Mouse (Mus musculus) kidney, adult 11 months (tissue): ENCODE data around the gene Taf11.
A peak's percentile ranks its signal among the peaks of the same experiment; 100 is the strongest.

ENCODE experiments used
- DNase-seq: peaks from one replicate; pipeline ENCODE4 v3.0.0; 2022

Gene Taf11

DNA sequence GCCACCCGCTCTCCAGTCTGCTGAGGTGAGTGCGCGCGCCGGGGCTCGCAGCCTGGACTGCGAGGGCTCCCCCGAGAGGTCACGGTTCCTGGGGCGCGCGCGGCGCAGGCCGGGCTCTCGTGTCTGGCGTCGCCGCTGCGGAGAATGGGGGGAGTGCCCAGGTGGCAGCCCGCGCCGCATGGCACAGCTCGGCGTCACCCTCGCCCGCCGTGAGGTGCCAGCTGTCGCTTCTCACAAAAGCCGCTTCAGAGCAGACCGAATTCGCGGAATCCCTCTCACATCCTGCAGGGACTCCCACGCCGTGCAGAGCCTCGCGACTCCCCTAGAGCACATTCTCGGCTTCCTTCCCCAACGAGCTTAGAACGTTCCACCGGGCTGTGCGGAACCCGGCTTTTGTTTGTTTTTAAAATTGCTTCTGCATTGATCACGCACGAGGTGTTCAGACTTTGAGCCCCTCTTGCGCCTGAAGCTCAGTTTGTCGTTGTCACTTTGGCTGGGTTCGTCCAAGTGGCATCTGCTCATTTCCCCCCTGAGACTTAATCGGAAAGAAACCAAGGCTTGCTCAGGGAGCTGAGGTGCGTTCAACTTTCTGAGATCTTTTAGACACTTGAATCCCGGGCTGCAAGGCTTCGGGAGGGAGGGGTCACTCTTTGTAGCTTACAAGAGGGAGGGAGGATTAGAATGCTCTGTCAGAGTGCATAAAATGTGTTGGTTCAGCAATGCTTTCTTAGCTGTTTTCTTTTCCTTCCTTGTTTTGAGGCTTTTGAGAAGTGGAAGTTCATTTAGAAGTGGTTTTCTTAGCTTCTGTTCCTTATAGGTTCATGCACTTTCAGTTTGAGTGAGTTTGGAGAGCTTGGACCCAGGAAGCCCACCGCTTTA is at the start of gene Taf11:
Taf11 (minus strand) TSS at position 223 of the 879 bp plus-strand sequence.
- no peak for DNase-seq

DNA sequence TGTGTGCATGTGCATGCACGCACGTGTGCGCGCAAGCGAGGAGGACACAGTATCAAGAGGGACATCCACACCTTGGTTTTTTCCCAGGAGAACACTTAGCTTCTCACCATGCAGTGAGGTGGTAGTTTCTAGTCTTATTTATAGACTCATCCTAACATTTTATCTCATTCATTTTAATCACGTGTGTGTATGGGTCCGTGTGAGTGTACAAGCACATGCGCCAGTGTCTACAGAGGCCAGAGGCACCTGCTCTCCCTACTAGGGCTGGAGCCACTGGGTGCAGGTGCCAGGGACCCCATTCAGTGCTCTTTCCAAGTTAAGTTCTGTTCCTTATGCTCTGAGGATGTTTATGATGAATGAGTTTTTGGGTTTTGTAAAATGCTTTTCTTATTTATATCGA is 48.0 kb upstream of the Taf11 start:
- no peak for DNase-seq

DNA sequence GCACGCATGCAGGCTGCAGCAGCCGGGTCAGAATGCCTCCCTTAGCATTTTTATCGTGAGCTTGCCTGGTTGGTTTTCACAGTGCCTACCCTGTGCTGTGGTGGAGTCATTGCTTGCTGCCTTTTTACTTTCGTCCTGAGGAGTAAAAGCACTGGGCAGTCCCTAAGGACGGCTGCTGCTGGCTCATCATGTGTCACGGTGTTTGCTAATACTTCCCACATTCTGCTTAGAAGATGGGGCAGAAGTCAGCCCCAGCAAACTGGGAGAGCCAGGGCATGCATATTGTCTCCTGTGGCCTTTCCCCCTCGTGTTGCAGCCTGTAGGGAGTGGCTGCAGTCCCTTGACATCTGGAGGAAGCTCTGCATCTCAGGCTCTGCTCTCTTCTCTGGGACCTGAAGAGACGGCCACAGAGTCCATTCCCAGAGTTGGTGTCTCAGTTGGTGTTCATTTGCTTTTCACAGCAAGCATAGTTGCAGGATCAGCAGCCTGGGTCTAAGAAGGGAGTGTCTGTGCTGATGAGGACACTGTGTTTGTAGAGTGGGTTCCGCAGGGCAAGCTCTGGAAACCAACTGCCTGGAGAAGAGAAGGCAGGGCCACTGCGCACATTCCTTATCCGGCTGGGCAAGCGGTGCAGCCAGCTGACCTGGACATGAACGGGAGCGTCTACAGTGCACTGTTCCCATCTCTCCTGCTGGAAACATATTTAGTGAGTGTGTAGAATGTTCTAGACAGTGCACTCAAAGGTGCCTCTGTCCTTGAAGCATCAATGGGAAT is 45.2 kb upstream of the Taf11 start:
- DNase-seq: no peak

DNA sequence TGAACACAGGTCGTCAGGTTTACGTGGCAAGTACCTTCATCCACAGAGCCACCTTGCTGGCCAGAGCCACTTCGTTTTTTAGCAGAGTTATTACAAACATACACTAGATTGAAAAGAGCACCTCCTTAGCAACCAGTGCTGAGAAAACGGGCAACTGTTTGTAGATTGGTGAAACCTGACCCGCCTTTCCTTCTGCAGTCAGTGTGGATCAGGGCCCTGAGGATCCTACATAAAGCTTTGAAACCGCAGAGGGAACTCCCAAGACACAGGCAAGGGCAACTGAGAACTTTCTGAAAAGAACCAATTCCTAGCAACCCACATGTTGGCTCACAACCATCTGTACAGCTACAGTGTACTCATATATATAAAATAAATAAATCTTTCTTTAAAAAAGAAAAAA is 43.5 kb upstream of the Taf11 start:
- no peak for DNase-seq

DNA sequence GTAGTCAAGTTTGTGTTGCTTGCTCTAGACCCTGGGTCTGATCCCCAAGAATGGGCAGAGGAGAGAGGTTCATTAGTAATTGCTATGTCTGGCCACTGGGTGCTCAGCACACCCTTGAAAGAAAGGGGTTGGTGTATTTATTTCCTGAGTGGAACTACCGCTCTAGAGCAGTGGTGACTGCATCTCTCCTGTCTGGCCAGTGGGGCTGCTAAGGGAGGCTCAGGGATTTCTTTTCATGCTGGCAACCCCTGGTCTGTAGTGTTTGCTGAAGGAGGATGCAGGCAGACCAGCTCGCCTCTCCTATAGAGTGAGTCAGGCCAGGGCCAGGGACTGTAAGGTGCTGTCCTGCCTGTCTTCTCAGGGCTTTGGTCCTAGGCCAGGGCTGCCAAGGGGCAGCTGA is 37.5 kb upstream of the Taf11 start:
- DNase-seq: no peak

DNA sequence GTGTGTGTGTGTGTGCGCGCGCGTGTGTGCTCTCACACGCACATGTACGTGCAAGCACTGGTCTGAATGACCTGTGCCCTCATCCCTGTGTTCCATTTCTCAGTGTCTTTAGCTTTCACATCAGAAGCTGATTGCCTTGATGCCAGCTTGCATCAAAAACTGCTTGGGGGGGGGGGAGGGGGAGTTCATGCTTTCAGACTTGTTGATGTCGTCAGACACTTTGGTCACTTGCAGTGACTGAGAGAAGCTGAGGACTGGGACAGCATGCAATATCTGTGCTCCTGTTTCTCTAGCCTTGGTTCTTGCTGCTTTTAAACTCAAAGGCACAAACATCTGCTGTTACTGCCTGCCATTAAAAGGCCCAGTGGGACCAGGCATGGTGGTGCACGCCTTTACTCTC is 36.7 kb upstream of the Taf11 start:
- DNase-seq: no peak

DNA sequence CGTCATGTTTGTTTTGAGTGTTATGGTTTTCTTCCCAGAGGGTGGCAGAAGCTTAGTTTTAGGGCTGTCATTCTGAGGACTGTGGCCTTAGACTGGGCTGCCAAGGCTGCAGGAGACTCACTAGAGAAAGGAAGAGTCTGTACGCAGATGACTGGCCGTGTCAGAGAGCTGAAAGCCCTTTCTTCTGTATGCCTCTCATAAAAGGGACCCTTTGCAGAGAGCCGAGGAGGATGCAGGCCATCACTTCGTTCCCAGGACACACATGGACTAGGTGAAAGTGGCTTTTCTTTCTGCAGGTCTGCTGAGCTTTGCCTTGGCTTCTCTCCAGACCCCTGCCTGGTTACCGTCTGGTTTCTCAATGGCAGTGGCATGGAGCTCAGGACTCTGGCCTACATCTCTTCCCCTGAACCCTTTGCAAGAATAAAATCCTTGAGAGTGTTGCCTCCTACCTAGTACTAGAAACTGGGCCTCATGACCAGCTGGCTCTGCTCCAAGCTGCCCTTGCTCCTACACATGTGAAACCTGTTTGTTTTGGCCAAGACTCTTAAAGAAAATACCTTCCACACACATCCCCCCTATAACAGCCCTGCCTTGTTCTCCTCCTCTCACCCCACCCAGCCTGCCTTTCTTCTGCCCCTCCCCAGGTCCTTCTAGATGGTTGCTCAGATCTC is 36.0 kb upstream of the Taf11 start:
- DNase-seq: peak; percentile 89

DNA sequence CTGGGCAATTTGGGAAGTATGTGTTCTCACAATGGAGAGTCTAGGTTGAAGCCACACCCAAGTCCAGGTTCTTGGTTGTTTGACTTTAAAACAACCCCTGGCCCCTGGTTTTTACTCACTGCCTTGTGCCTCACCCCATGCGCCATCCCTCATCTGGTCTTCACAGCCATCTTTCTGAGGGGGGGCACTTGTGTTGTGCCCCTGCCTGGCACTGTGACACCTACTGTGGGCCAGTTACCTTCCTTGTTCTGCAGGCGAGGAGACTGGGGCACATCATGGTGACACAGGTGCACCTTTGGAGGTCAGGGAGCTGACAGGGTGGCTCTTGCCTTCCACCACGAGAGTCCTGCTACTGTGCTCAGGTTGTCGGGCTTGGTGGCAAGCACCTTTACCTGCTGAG is 32.5 kb upstream of the Taf11 start:
- DNase-seq: no peak

DNA sequence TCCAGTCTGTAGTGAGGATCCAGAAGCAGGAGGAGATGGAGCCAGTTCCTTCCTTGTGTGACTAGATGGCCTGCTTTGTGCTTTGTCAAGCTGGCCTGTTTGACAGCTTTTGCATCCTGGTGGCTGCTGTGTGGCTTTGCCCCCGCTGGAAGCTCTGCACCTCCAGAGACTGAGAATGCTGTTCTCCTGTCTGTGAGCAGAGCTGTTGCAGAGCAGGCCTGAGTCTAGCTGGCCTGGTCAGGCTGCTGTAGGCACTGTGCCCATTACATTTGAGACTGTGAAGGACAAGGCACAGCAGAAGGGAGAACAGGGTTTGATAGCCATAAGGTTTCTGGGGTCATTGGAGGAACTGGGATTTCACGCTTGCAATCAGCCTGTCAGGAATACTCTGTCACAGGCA is 32.1 kb upstream of the Taf11 start:
- DNase-seq: no peak

DNA sequence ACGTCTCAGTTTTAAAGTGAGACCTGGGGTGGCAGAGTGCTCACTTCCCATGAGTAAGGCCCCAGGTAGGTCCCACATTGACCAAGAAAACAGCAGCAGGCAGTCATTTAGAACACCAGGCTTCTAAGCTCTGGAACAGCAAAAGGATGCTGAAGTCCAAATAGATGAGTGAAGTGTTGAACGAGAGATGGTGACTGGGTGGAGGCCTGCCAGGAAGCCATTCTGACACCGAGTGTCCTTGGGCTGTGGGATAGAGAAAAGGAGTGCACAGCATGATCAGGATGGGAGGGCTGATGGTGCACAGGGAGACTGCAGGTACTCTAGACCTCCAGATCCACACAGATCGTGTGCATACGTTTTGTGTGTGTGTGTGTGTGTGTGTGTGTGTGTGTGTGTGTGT is 31.5 kb upstream of the Taf11 start:
- no peak for DNase-seq

DNA sequence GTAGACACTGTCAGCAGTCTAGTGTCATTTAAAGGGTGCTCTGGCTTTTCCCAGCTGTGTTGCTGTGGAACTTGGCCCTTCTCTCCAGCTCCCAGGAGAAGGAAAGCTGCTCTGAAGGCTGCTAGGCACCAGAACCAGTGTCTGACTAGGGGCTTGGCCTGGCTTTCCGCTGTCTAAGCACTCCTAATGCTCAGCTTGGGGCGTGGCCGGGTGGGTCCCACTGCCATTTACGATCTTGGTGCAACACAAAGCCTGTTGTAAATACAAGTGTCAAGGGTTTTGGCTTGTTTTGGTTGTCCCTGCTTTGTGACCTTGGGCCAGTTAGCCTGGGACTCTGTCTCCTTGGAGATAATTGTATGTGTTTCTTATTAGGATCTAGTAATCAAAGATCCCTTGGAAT is 30.7 kb upstream of the Taf11 start:
- no peak for DNase-seq

DNA sequence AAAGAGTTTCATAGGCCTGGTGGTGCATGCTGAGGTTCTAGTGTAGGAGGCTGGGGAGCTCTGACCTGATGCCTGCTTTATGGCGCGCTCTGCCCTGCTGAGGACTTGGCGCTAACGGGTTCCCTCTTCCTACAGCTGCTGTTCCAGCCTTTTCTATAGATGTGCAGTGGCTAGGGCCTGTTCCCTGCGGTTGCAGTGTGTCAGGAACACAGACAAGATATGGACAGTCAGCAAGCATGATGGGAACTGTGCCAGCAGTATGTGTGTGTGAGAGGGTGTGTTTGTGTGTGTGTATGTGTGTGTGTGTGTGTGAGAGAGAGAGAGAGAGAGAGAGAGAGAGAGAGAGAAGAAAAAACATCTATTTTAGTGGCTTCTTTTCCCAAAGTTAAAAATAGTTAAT is 29.4 kb upstream of the Taf11 start:
- no peak for DNase-seq

DNA sequence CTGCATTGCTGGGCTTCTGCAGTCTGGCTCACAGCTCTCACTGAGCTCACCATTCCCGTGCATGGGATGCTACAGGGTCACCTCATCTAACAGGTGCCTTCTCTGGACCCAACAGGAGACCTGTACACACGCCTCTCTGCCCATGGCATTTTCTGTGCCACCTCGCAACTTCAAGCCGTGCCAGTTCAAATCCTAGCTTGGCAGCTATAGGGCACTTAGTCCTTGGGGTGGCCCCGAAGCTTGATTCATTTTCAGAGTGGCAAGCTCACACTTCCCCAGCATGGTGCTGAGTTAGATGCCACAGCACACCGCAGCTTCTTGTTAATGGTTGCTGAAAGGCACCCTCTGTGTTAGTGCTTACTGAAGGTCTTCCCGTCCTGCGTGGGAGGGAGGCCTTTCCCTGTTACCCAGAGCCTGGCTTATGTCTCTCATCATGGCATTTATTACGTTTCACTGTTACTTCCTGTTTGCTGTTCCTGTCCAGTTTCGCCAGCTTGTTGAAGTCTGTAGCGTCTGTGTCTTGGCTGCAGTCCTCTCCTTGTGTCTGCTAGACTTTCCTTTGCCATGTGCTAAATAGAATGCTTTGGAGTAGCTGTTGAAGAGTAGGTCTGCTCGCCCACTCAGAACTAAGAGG is 28.6 kb upstream of the Taf11 start:
- no peak for DNase-seq

DNA sequence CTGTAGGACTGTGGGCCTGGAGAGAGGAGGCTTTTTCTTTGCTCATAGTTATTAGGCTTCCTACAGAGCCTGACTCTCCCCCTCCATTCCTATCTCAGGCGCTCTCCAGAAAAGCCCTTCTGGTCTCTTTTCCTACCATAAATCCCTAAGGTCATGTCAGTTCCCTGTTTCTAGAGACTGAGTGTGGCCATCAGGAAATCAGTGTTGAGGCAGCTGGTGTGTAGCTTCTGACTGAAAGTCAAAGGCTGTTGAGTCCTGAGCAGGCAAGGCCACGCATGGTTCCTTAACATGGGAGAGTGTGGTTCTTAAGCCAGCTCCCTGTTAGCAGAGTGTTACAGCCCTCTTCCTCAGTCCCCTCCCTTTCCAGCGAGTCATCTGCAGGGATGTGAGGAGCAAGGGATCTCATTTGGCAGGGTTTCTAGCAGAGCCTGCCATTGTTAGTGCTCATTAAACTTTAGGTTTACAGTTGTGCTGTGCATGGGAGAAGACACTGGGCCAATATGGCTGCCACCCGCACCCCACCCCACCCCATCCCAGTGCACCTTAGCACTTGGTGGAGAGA is 27.5 kb upstream of the Taf11 start:
- DNase-seq: no peak

DNA sequence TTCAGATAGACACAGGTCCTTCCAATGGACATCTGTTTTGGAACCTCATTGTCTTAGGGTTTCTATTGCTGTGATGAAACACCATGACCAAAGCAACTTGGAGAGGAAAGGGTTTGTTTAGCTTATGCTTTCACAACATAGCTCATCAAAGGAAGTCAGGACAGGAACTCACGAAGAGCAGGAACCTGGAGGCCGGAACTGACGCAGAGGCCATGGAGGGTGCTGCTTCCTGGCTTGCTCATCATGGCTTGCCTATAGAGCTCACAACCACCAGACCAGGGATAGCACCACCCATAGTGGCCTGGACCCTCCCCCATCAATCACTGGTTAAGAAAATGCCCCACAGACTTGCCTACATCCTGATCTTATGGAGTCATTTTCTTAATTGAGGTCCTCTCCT is 25.4 kb upstream of the Taf11 start:
- no peak for DNase-seq

DNA sequence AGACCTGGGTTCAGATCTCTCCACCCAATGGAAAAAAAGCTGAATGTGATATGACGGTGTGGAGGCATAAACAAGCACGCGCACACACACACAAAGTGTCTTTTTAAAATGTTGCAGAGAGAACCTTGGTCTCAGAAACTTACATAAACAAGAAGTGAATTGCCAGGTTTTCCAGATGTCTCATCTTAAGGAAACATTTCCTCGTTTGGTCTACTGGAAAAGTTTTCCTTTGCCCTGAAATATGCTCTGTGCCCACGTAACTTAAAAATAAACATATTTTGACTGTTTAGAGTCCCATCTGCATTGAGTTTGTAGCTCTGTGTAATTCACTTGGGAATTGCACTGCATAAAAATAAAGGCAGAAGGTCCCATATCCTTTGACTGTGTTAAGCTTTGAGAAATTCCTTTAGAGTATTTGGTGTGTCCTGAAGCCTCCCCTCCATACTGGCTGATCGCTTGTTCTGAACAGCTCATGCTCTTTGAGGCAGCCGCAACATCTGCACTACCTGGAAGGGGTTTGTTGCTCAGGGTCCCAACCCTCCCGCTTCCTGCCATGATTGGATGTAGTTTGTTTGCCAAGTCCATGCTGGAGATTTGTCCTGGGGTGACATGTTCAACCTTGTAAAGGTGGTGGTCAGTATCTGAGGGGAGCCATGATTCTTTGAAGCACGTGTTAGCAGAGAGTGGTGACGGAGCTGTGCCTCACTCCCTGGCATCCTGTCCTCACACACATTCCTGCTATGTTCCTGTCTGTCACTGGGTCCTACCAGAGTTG is 24.7 kb upstream of the Taf11 start:
- no peak for DNase-seq

DNA sequence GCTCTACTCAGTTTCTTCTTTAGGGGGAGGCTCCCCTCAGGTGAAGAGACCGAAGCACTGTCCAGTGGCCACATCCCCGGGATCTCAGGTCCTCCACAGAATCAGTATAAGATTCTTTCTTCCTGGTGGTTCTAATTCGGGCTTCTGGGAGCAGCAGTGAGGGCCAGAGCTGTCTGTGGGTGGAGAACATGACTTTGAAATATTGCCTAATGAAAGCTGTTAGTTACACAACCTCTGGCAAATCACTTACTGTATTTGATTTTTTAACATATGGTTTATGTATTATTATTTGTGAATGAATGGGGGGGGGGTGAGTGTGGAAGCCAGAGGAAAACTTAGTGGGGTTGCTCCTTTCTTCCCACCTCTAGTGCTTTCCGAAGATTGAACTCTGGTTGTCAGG is 22.2 kb upstream of the Taf11 start:
- DNase-seq: no peak

DNA sequence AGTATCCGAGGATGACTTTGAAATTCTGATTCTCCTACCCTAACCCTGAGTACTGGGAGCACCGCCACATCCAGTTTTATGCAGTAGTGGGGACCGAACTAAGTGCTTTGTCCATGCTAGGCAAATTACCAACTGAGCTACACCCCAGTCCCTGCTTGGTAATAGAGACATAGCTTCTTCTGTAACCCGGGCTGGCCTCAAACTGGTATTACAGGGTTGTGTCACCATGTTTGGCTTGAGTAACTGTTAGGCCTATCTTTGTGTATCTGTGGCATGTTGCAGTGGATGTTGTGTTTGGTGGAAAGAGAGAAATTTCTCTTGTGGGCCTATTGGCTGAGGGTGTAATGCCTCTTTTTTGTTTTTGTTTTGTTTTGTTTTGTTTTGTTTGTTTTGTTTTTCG is 20.6 kb upstream of the Taf11 start:
- DNase-seq: no peak

DNA sequence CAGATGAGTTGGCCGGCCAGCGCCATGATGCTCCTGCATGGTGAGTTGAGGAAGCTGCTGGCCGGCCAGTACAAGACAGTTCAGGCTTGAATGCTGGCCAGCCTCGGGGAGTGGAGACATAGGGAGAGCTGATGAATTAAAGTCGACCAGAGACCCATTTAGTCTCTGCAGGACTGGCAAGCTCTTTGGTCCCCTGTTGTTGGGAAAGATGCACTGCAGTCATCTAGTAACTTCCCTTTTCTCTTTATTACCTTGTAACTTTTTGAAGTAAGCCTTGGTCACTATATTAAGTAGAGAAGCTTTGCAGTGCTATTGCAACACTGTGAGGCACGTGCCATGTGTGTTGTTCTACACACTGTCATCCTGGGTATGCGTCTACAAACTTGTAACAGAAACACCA is 15.9 kb upstream of the Taf11 start:
- DNase-seq: no peak

DNA sequence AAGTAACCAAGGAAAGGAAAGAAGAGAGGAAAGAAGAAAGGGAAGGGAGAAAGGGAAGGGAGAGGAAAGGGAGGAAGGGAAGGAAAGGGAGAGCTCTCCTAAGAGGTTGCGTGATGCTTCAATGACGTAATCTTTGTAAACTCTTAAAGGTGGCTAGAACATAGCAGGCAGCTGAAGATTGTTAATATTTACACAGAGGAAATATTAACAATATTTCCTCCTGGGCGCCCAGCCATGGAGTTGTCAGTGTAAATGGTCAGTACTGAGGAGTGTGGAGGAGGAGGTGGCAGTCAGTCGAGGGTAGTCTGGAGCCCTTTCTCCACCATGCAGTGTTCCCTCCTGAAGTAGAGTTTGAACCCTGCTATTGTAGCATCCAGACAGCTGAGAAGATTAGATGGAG is 15.4 kb upstream of the Taf11 start:
- no peak for DNase-seq

DNA sequence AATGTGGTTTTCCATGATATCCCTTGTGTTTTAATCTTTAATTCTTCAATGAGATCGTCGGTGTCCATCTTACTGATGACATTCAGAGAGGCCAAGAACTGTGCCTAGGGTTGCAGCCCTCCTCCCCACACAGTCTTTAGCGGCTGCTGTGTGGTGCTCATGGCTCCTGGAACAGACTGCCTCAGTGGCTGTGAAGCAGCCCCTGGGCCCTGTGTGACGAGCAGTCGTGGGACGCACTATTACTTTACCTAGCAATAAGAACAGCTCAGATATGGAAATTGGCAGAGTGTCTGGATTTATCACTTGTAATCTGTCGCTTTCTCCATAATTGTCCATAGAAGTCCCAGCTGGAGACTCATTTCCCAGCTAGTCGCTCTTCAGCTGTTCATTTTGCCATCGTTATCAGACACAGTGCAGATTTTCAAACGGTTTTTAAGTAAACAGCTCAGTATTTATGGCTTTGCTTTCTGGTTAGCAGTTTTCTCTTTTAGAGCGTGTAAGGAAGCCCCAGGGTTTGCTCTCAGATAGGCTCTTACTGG is 12.6 kb upstream of the Taf11 start:
- DNase-seq: no peak

DNA sequence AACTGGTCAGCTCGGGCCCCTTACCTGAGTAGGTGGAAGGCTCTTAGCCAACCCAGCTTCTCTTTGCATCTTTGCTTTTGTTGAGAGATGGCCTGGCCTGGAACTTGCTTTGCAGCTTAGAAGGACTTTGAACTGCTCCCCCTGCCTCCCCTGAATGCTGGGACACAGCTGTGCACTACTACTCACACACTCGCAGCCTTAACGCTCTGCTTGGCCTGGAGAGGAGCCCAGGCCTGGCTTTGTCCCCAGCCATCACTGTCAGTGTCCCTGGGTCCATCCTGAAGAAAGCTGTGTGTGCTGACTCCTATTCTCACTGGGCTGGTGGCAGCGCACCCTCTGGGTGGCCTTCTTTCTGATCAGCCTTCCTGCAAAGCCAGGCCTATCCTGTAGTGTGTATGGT is 11.0 kb upstream of the Taf11 start:
- peak; percentile 70 for DNase-seq
